Mouse (Mus musculus) CH12.LX (cell line): ENCODE results near the gene Cym. TPM values are rescaled to one million over a fixed set of nuclear protein-coding genes. Genes with fewer than 3 reads are reported as not detected.

Experiments
- DNase-seq: peaks from one replicate; pipeline ENCODE4 v3.0.0-alpha.2; 2013; ENCODE audit errors: extremely low read depth
- H3K27ac ChIP-seq: 2 replicates; pipeline ENCODE4 v1.5.1; 2012; ENCODE audit warnings: low read depth, mild to moderate bottlenecking, control low read depth, moderate library complexity; ENCODE audit not compliant: insufficient read depth
- H3K27me3 ChIP-seq: replicated peaks from 2 replicates; pipeline ENCODE3; 2012; ENCODE audit warnings: inconsistent platforms
- H3K36me3 ChIP-seq, 2 experiments: replicated peaks in 1 of 2; 2 replicates each; pipeline versions ENCODE3 to v1.6.1; 2012; ENCODE audit warnings: inconsistent platforms in 1 of 2, low read length in 1 of 2, mild to moderate bottlenecking in 1 of 2, mixed read lengths in 1 of 2, moderate library complexity in 1 of 2; ENCODE audit not compliant: control insufficient read depth in 1 of 2, insufficient read depth in 1 of 2
- H3K4me1 ChIP-seq, 2 experiments: 2 replicates each; pipeline ENCODE4 v1.6.1; 2012; ENCODE audit warnings: inconsistent platforms in 1 of 2, moderate library complexity in 1 of 2; ENCODE audit not compliant: insufficient read depth in 2 of 2, control insufficient read depth in 1 of 2
- H3K4me2 ChIP-seq: 2 replicates; pipeline ENCODE4 v1.6.1; 2012; ENCODE audit warnings: low read depth, mild to moderate bottlenecking, control low read depth; ENCODE audit not compliant: poor library complexity, insufficient read depth, severe bottlenecking
- H3K4me3 ChIP-seq, 3 experiments: fragments of 150-350 bp in 1 of 3; sonication (generic) in 1 of 3; replicated peaks in 1 of 3; 2 replicates each; pipeline versions ENCODE3 to v1.5.1; 2011 to 2012; ENCODE audit warnings: low read depth in 2 of 3, low read length in 2 of 3, mild to moderate bottlenecking in 2 of 3, moderate library complexity in 2 of 3, control low read depth in 1 of 3, improper control_type of control experiment in 1 of 3, inconsistent platforms in 1 of 3, mixed read lengths in 1 of 3; ENCODE audit not compliant: poor library complexity in 1 of 3
- H3K79me2 ChIP-seq: replicated peaks from 2 replicates; pipeline ENCODE4 v1.6.1; 2012; ENCODE audit warnings: mild to moderate bottlenecking, moderate library complexity; ENCODE audit not compliant: control insufficient read depth, poor library complexity, insufficient read depth, severe bottlenecking; ENCODE audit errors: extremely low read depth
- H3K9ac ChIP-seq: 2 replicates; pipeline ENCODE4 v1.6.1; 2012; ENCODE audit warnings: low read depth, mild to moderate bottlenecking, control low read depth, moderate library complexity; ENCODE audit not compliant: insufficient read depth
- H3K9me3 ChIP-seq: replicated peaks from 2 replicates; pipeline ENCODE3; 2012; ENCODE audit warnings: low read length, inconsistent platforms, mixed read lengths
- CHD2 ChIP-seq: IDR thresholded peaks from 2 replicates; pipeline ENCODE4 v1.6.1; 2011; ENCODE audit warnings: low read length, improper control_type of control experiment
- CTCF ChIP-seq, 2 experiments: IDR thresholded peaks in 1 of 2; conservative IDR thresholded peaks in 1 of 2; 2 replicates each; pipeline ENCODE4 v1.5.1; 2011 to 2012; ENCODE audit warnings: low read depth in 2 of 2, low read length in 2 of 2, improper control_type of control experiment in 1 of 2, inconsistent platforms in 1 of 2, mild to moderate bottlenecking in 1 of 2, moderate library complexity in 1 of 2
- EP300 ChIP-seq: IDR thresholded peaks from 2 replicates; pipeline ENCODE4 v1.6.1; 2011; ENCODE audit warnings: low read length, improper control_type of control experiment
- ETS1 ChIP-seq: conservative IDR thresholded peaks from 2 replicates; pipeline ENCODE4 v1.6.1; 2012; ENCODE audit warnings: low read depth, mild to moderate bottlenecking, inconsistent platforms, low read length, improper control_type of control experiment, moderate library complexity
- HCFC1 ChIP-seq: IDR thresholded peaks from 2 replicates; pipeline ENCODE4 v1.6.1; 2012; ENCODE audit warnings: low read depth, mild to moderate bottlenecking, inconsistent platforms, low read length, improper control_type of control experiment
- IRF4 ChIP-seq: IDR thresholded peaks from 2 replicates; pipeline ENCODE4 v1.6.1; 2014; ENCODE audit warnings: low read depth, mild to moderate bottlenecking, inconsistent platforms, low read length, improper control_type of control experiment
- JUN ChIP-seq: IDR thresholded peaks from 2 replicates; pipeline ENCODE4 v1.6.1; 2011; ENCODE audit warnings: low read depth, mild to moderate bottlenecking, low read length, improper control_type of control experiment, moderate library complexity; ENCODE audit not compliant: insufficient read depth
- MAX ChIP-seq: IDR thresholded peaks from 2 replicates; pipeline ENCODE4 v1.6.1; 2011; ENCODE audit warnings: low read length, improper control_type of control experiment
- MEF2A ChIP-seq: IDR thresholded peaks from 2 replicates; pipeline ENCODE4 v1.6.1; 2014; ENCODE audit warnings: low read depth, mild to moderate bottlenecking, inconsistent platforms, low read length, improper control_type of control experiment, borderline replicate concordance
- MXI1 ChIP-seq: IDR thresholded peaks from 2 replicates; pipeline ENCODE4 v1.6.1; 2011; ENCODE audit warnings: mild to moderate bottlenecking, low read depth, low read length, improper control_type of control experiment
- NELFE ChIP-seq: IDR thresholded peaks from 2 replicates; pipeline ENCODE4 v1.6.1; 2011; ENCODE audit warnings: low read depth, low read length, improper control_type of control experiment
- NRF1 ChIP-seq: IDR thresholded peaks from 2 replicates; pipeline ENCODE4 v1.6.1; 2014; ENCODE audit warnings: low read depth, mild to moderate bottlenecking, inconsistent platforms, low read length, improper control_type of control experiment, moderate library complexity
- PAX5 ChIP-seq: IDR thresholded peaks from 2 replicates; pipeline ENCODE4 v1.6.1; 2012; ENCODE audit warnings: low read length, inconsistent platforms, mixed read lengths
- RCOR1 ChIP-seq: conservative IDR thresholded peaks from 2 replicates; pipeline ENCODE4 v1.6.1; 2012; ENCODE audit warnings: low read depth, mild to moderate bottlenecking, inconsistent platforms, low read length, improper control_type of control experiment
- SMC3 ChIP-seq: IDR thresholded peaks from 2 replicates; pipeline ENCODE4 v1.6.1; 2011; ENCODE audit warnings: low read depth, low read length, improper control_type of control experiment
- TCF12 ChIP-seq: IDR thresholded peaks from 2 replicates; pipeline ENCODE4 v1.6.1; 2014; ENCODE audit warnings: low read depth, mild to moderate bottlenecking, inconsistent platforms, low read length, improper control_type of control experiment
- UBTF ChIP-seq: IDR thresholded peaks from 2 replicates; pipeline ENCODE4 v1.6.1; 2012; ENCODE audit warnings: low read depth, mild to moderate bottlenecking, inconsistent platforms, low read length, improper control_type of control experiment, moderate library complexity
- ZC3H11A ChIP-seq: IDR thresholded peaks from 2 replicates; pipeline ENCODE4 v1.6.1; 2012; ENCODE audit warnings: low read depth, mild to moderate bottlenecking, inconsistent platforms, low read length, improper control_type of control experiment
- ZKSCAN1 ChIP-seq: IDR thresholded peaks from 2 replicates; pipeline ENCODE4 v1.6.1; 2012; ENCODE audit warnings: low read depth, inconsistent platforms, low read length, improper control_type of control experiment, borderline replicate concordance
- ZMIZ1 ChIP-seq: IDR thresholded peaks from 2 replicates; pipeline ENCODE4 v1.6.1; 2012; ENCODE audit warnings: low read depth, mild to moderate bottlenecking, inconsistent platforms, low read length, improper control_type of control experiment
- ZNF384 ChIP-seq: IDR thresholded peaks from 2 replicates; pipeline ENCODE4 v1.6.1; 2012; ENCODE audit warnings: low read depth, low read length, improper control_type of control experiment, inconsistent platforms
- dilution Hi-C: fragments of 300-500 bp; cut with MboI; formaldehyde crosslinking; loops from 2 replicates; pipeline ENCODE4 v1.14.3; 2020; ENCODE audit warnings: low sequenced_read_pairs; ENCODE audit not compliant: extremely low pct_unique_long_range_greater_than_20kb, extremely low pct_ligation_motif_present
- in situ Hi-C: fragments of 300-500 bp; cut with MboI; formaldehyde crosslinking; loops from 3 replicates; pipeline ENCODE4 v1.14.3; 2019; ENCODE audit warnings: low sequenced_read_pairs, low pct_ligation_motif_present, low pct_unique_long_range_greater_than_20kb, mixed read lengths
- polyA plus RNA-seq: library from polyadenylated mRNA; unstranded; fragments of >175 nt; gene quantifications from 2 replicates; pipeline ENCODE4 v1.2.1, GENCODE M21; 2012; ENCODE audit warnings: low read depth; ENCODE audit not compliant: insufficient read length
- total RNA-seq, 2 experiments: library from RNA; depleted of rRNA; stranded (reverse); fragments of 300-350 nt in 1 of 2; fragments of >200 nt in 1 of 2; gene quantifications; 2 replicates each; pipeline ENCODE4 v1.2.3; 2012 to 2014

The Cym gene
- total and polyA plus RNA-seq, 3 experiments = not detected

GRCm38 (mm10) chr3:107229221-107229620 lies 7.7 kb upstream of the Cym start:
- H3K79me2 ChIP-seq = no peaks in the 10 kb centered on the region
- H3K9ac ChIP-seq = no peak overlapping the region
- DNase-seq = no peak
- H3K27ac ChIP-seq = no peak overlapping the region
- H3K36me3 ChIP-seq = no peaks in the 10 kb centered on the region
- peaks cover 8% of the 10 kb centered on the region for H3K9me3 ChIP-seq
- TF ChIP-seq EP300 = no peak
- TF ChIP-seq IRF4 = no peak
- TF ChIP-seq TCF12 = no peak
- no peak for TF ChIP-seq ZMIZ1
- no peak for TF ChIP-seq CTCF (conservative IDR thresholded peaks at IDR 0.05 in 1 of 2, IDR thresholded peaks at IDR 0.05 in 1 of 2; ENCODE audit: low read depth in 2 of 2, low read length in 2 of 2)
- no peak for TF ChIP-seq ZNF384
- no peak for TF ChIP-seq NELFE
- no peak for TF ChIP-seq ETS1
- no peak for TF ChIP-seq PAX5
- TF ChIP-seq RCOR1 = no peak
- TF ChIP-seq MXI1 = no peak
- no peak for TF ChIP-seq UBTF
- no peak for TF ChIP-seq SMC3
- TF ChIP-seq MEF2A = no peak
- no peak for TF ChIP-seq NRF1
- TF ChIP-seq ZKSCAN1 = no peak
- no peak for TF ChIP-seq MAX
- no peak for TF ChIP-seq JUN
- TF ChIP-seq, all 38 proteins: peak for 0
- in situ Hi-C loops (no loop called here), dilution Hi-C loops (no loop called here)
- peaks cover 2% of the 10 kb centered on the region for H3K27me3 ChIP-seq
- no peak overlapping the region for H3K4me3 ChIP-seq
- no peak overlapping the region for H3K4me2 ChIP-seq
- peaks cover 0 to 7% of the 10 kb centered on the region in 2 experiments; a peak in 2 of 4 replicates for H3K4me1 ChIP-seq

DNA sequence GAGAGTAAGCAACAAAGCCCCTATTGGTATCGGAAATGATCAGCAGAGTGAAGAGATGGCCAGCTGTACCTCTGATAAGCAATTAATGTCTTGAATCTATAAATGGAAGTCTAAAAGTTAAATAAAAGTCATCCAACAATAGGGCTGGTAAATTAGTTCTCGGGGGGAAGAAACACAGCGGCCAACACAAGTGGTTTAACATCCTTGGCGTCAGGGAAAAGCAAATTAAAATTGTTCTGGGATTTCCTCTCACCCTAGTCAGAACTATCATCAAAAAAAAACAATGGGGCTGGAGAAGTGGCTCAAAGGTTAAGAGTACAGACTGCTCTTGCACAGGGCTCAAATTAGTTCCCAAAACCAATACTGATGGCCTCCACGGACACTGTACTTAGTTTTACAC lies 4.3 kb upstream of the Cym start:
- no peak overlapping the region for H3K4me2 ChIP-seq
- peaks cover 2% of the 10 kb centered on the region for H3K27me3 ChIP-seq
- H3K36me3 ChIP-seq = no peaks in the 10 kb centered on the region
- no peaks in the 10 kb centered on the region for H3K4me1 ChIP-seq
- no peaks in the 10 kb centered on the region for H3K79me2 ChIP-seq
- no peak overlapping the region for H3K27ac ChIP-seq
- DNase-seq = no peak
- peaks cover 11% of the 10 kb centered on the region for H3K9me3 ChIP-seq
- TF ChIP-seq NELFE (no peak), MEF2A (no peak), ZC3H11A (no peak), TCF12 (no peak), ZKSCAN1 (no peak), CTCF (conservative IDR thresholded peaks at IDR 0.05 in 1 of 2, IDR thresholded peaks at IDR 0.05 in 1 of 2; ENCODE audit: low read depth in 2 of 2, low read length in 2 of 2) (no peak), CHD2 (no peak), HCFC1 (no peak)
- in situ Hi-C loops (no loop called here), dilution Hi-C loops (no loop called here)
- H3K9ac ChIP-seq = no peak overlapping the region
- no peak overlapping the region for H3K4me3 ChIP-seq
